Mouse (Mus musculus) spleen, adult 2 months (tissue): ENCODE measurements around the gene Tmppe. TPM values are rescaled to one million over a fixed set of nuclear protein-coding genes. Genes with fewer than 3 reads are reported as not detected.

ENCODE experiments used
- DNase-seq, 2 experiments: peaks; one replicate each; pipeline versions ENCODE4 v3.0.0 to v3.0.0-alpha.2; 2012 to 2021; ENCODE audit warnings: low spot score in 2 of 2, low read depth in 1 of 2
- H3K27ac ChIP-seq: fragments of 200-500 bp; 2 replicates; pipeline ENCODE4 v1.5.1; 2012; ENCODE audit warnings: low read length, inconsistent platforms; ENCODE audit not compliant: insufficient read depth
- H3K27me3 ChIP-seq: fragments of 200-500 bp; 2 replicates; pipeline ENCODE4 v1.6.1; 2012; ENCODE audit warnings: mild to moderate bottlenecking, moderate library complexity, low read length, inconsistent platforms; ENCODE audit not compliant: control insufficient read depth, insufficient read depth
- H3K36me3 ChIP-seq: fragments of 200-500 bp; 2 replicates; pipeline ENCODE4 v1.6.1; 2012; ENCODE audit warnings: mild to moderate bottlenecking, low read length, inconsistent platforms; ENCODE audit not compliant: control insufficient read depth, insufficient read depth
- H3K4me1 ChIP-seq: fragments of 200-500 bp; 2 replicates; pipeline ENCODE4 v1.6.1; 2011; ENCODE audit warnings: inconsistent platforms; ENCODE audit not compliant: control insufficient read depth, insufficient read depth, insufficient read length
- H3K4me3 ChIP-seq: fragments of 200-500 bp; 2 replicates; pipeline ENCODE4 v1.5.1; 2011; ENCODE audit warnings: mild to moderate bottlenecking, inconsistent platforms; ENCODE audit not compliant: insufficient read depth, insufficient read length; ENCODE audit errors: extremely low read depth
- CTCF ChIP-seq: fragments of 200-500 bp; IDR thresholded peaks from 2 replicates; pipeline ENCODE4 v1.5.1; 2011; ENCODE audit warnings: mild to moderate bottlenecking, inconsistent platforms; ENCODE audit not compliant: insufficient read depth, insufficient read length, insufficient replicate concordance; ENCODE audit errors: extremely low read depth
- POLR2A ChIP-seq: fragments of 200-500 bp; IDR thresholded peaks from 2 replicates; pipeline ENCODE4 v1.6.1; 2011; ENCODE audit warnings: low read depth, low read length, inconsistent platforms
- WGBS: fragments of 180-500 bp; shearing (Covaris S2); methylation state at CpG from one replicate; pipeline ENCODE4 v1.1.7; 2018; 5-methylcytosine and 5-hydroxymethylcytosine counted together
- polyA plus RNA-seq: library from polyadenylated mRNA; depleted of rRNA; stranded (reverse); fragments of >200 nt; gene quantifications from 2 replicates; pipeline ENCODE4 v1.2.3, GENCODE M21; 2012

The Tmppe gene
- polyA plus RNA-seq, 1 experiment, result 10.2 TPM

- H3K36me3 ChIP-seq, result peaks cover 1% of the 10 kb centered on the region; the same call in 1 of the 2 replicates
- TF ChIP-seq POLR2A (no peak), CTCF (no peak)
- H3K27ac ChIP-seq, result no peak overlapping the region
These were observed 39.6 kb downstream of the Tmppe start for GRCm38 (mm10) chr9:114440548-114440947.

DNA sequence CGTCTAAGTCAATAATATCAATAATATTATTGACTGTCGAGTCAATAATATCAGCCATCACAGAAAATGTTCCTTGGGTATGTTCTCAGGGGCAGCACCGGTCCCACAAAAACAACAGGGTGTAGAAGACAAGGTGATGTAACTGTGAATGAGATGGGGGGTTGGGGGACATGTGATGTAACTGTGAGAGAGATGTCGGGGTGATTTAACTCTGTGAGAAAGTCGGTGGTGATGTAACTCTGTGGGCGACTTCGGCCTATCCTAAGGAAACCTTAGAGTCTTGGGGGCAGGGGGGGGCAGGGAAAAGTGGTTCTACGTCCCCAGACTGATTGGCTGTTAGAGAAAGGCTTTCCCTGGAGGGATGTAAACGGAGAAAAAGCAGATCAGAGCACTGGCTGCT, 41.3 kb downstream of the Tmppe start:
- peaks cover 1% of the 10 kb centered on the region; the same call in 1 of the 2 replicates for H3K36me3 ChIP-seq
- WGBS, result 81% methylated on average over 9 of the region's 9 CpGs
- TF ChIP-seq CTCF, result no peak
- TF ChIP-seq POLR2A, result no peak

More at GRCm38 (mm10) chr9:114440548-114440947, 39.6 kb downstream of the Tmppe start:
- H3K4me1 ChIP-seq, result no peaks in the 10 kb centered on the region; the same call in 1 of the 2 replicates
- no peak for DNase-seq
- no peak overlapping the region for H3K4me3 ChIP-seq
- WGBS, result 80% methylated on average over 10 of the region's 10 CpGs
- H3K27me3 ChIP-seq, result no peaks in the 10 kb centered on the region

DNA sequence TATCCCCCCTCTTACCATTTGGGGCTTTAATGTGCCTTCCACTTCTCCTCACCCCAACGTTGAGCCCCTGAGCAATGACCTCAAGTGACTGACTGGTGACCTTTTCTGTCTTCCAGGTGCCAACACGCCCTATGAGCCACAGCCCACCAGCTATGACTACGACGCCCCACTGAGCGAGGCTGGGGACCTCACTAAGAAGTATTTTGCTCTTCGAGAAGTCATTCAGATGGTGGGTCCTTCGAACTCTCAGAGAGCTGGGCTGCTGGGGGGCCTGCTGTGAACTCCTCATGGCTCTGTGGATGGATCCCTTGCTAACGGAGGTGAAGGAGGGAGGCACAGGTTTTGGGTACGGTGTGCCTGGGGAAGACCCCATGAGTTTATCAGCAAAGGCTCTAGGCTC, 42.0 kb downstream of the Tmppe start:
- Histone ChIP-seq H3K36me3 (peaks cover 1% of the 10 kb centered on the region; the same call in 1 of the 2 replicates), H3K27me3 (no peaks in the 10 kb centered on the region), H3K4me3 (no peak overlapping the region), H3K4me1 (no peaks in the 10 kb centered on the region; the same call in 1 of the 2 replicates), H3K27ac (no peak overlapping the region)
- no peak for DNase-seq
- no peak for TF ChIP-seq POLR2A
- no peak for TF ChIP-seq CTCF
- 71% methylated on average over 9 of the region's 9 CpGs for WGBS

More for the DNA sequence above, 41.3 kb downstream of the Tmppe start:
- DNase-seq, result no peak
- Histone ChIP-seq H3K27ac (no peak overlapping the region), H3K4me3 (no peak overlapping the region), H3K4me1 (no peaks in the 10 kb centered on the region; the same call in 1 of the 2 replicates), H3K27me3 (no peaks in the 10 kb centered on the region)

- Histone ChIP-seq H3K36me3 (no peaks in the 10 kb centered on the region; the same call in 1 of the 2 replicates), H3K27ac (no peak overlapping the region), H3K4me1 (no peaks in the 10 kb centered on the region; the same call in 1 of the 2 replicates), H3K4me3 (no peak overlapping the region), H3K27me3 (no peaks in the 10 kb centered on the region)
- 71% methylated on average over 8 of the region's 8 CpGs for WGBS
- TF ChIP-seq CTCF (no peak), POLR2A (no peak)
- peak in 1 of 2 experiments; percentile 44 for DNase-seq
These were observed 42.4 kb downstream of the Tmppe start for GRCm38 (mm10) chr9:114443351-114443750.

DNA sequence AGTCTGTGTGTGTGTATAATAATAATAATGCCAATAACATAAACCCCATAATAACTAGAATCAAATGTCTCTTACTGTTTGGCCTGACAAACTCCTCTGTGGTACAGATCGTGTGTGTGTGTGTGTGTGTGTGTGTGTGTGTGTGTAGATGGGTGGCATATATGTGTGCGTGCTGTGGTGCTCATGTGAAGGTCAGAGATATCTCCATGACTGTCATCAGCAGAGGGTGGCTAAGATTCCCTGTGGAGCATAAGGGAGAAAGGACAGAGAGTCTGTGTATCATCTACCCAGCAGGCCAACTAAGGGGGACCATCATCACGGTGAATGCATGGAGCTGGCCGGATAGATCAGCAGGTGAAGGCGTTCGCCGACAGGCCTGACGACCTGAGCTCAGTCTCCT, 46.0 kb downstream of the Tmppe start:
- 95% methylated on average over 8 of the region's 8 CpGs for WGBS
- no peak overlapping the region for H3K27ac ChIP-seq
- DNase-seq, result no peak
- TF ChIP-seq POLR2A (no peak), CTCF (no peak)
- no peaks in the 10 kb centered on the region for H3K27me3 ChIP-seq
- no peaks in the 10 kb centered on the region; the same call in 1 of the 2 replicates for H3K4me1 ChIP-seq
- no peak overlapping the region for H3K4me3 ChIP-seq
- H3K36me3 ChIP-seq, result no peaks in the 10 kb centered on the region

GRCm38 (mm10) chr9:114448700-114449099, 47.8 kb downstream of the Tmppe start:
- Histone ChIP-seq H3K4me1 (no peaks in the 10 kb centered on the region), H3K27ac (no peak overlapping the region), H3K27me3 (no peaks in the 10 kb centered on the region), H3K4me3 (no peak overlapping the region), H3K36me3 (no peaks in the 10 kb centered on the region)
- TF ChIP-seq CTCF, result no peak
- no peak for TF ChIP-seq POLR2A
- WGBS, result 87% methylated on average over 5 of the region's 5 CpGs
- DNase-seq, result no peak

DNA sequence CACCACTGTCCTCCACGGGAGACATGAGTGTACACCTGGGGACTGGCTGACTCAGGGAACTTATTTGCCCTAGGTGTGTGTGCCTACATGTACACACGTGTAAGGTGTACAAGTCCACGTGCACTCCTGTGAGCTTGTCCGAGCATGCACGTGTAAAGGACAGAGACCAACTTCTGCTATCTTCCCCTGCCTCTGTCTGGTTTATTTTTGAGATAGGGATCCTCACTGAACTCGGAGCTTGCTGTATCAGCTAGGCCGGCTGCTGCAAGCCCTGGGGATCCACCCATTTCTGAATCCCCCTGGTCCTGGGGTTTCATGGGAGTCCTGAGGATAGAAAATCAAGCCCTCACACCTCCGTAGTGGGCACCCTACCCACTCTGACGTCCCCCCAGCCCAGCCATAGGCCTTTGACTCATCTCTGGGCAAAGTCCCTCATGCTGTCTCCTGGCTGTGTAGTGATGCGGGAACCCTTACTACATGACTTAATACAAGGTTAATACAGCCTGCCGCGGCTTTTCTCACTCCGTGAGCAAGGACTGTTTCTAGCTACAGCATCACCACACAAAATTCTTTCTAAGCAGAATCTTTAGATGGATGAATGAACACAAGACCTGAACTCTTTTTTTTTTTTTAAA, 48.3 kb downstream of the Tmppe start:
- H3K36me3 ChIP-seq, result no peaks in the 10 kb centered on the region
- WGBS, result 93% methylated on average over 13 of the region's 13 CpGs
- H3K4me1 ChIP-seq, result no peaks in the 10 kb centered on the region
- no peak overlapping the region for H3K4me3 ChIP-seq
- no peaks in the 10 kb centered on the region for H3K27me3 ChIP-seq
- no peak for TF ChIP-seq POLR2A
- TF ChIP-seq CTCF, result no peak
- DNase-seq, result no peak
- no peak overlapping the region for H3K27ac ChIP-seq
